Comparison of ENCODE assay signal across 20 mouse cellular contexts in genomic region chr4:148912134-148912533, GRCm38 (mm10).
A peak's percentile ranks its signal among the peaks of the same experiment; 100 is the strongest.
DNase-seq lines count a peak whose midpoint lies in the region; ATAC-seq and TF ChIP-seq lines count a peak whose summit lies in the region.
"Had no signal": no experiment of that assay in that cellular context is flagged by ENCODE, and none has a peak within 500 bp of the region (broad histone marks: within the 10 kb centered on the region; RNA-seq: fewer than 3 reads in every experiment).

No protein-coding gene starts in this region.

- no peak for ATAC-seq in heart, embryonic 16.5 days (replicated peaks; ENCODE audit: extremely low read depth, insufficient read depth, low FRiP score)
- ATAC-seq in neural tube, embryonic 13.5 days (ENCODE audit: low read depth), result no peak
- no peak for ATAC-seq in erythroblast, adult 5-6 weeks (replicated peaks; ENCODE audit: low FRiP score, poor library complexity, severe bottlenecking)

- 27% methylated on average over 7 of the region's 7 CpGs for WGBS in heart, embryonic 16.5 days
- 59% methylated on average over 7 of the region's 7 CpGs for WGBS in neural tube, embryonic 13.5 days

- no peaks in the 10 kb centered on the region for H3K9me3 ChIP-seq in heart, embryonic 16.5 days (replicated peaks; ENCODE audit: control insufficient read depth, low read length)
- no peaks in the 10 kb centered on the region for H3K9me3 ChIP-seq in neural tube, embryonic 13.5 days
- H3K9me3 ChIP-seq: forebrain, embryonic 12.5 days had no signal

- peak overlapping the region; percentile 23; the same call in 1 of the 2 replicates for H3K9ac ChIP-seq in heart, embryonic 16.5 days (ENCODE audit: low read length)
- H3K9ac ChIP-seq in neural tube, embryonic 13.5 days, result no peak overlapping the region
- H3K9ac ChIP-seq: forebrain, embryonic 12.5 days had no signal

- no peak for DNase-seq in gastrocnemius, adult 2 months
- DNase-seq in gastrocnemius, adult 8-10 months (ENCODE audit: low spot score in 2 of 2), result no peak
- DNase-seq in heart, postnatal 36 days, result no peak
- no peak for DNase-seq in neural tube, embryonic 10.5 days (ENCODE audit: extremely low spot score, low spot score)
- DNase-seq: adrenal gland, postnatal 36 days; cerebellum, adult 11-12 months; cerebellum, postnatal 14 days; embryo, embryonic 11 days; gastrocnemius, postnatal 14 days; heart, postnatal 14 days; kidney, adult 18-20 months; kidney, postnatal 25 days; lung, adult 18-20 months; thymus, postnatal 36 days had no signal

- H3K4me3 ChIP-seq in gastrocnemius, adult 2 months, result no peak overlapping the region
- H3K4me3 ChIP-seq in heart, embryonic 16.5 days (ENCODE audit: low read length), result no peak overlapping the region
- H3K4me3 ChIP-seq in neural tube, embryonic 13.5 days, result no peak overlapping the region
- H3K4me3 ChIP-seq: forebrain, embryonic 12.5 days had no signal

- no peak for TF ChIP-seq CTCF in gastrocnemius, adult 2 months (IDR thresholded peaks at IDR 0.05)

- H3K36me3 ChIP-seq in heart, embryonic 16.5 days (ENCODE audit: control insufficient read depth, insufficient read depth), result no peaks in the 10 kb centered on the region
- H3K36me3 ChIP-seq in neural tube, embryonic 13.5 days, result no peaks in the 10 kb centered on the region
- H3K36me3 ChIP-seq: forebrain, embryonic 12.5 days had no signal

- peak overlapping the region; percentile 10; the same call in 1 of the 2 replicates for H3K4me2 ChIP-seq in heart, embryonic 16.5 days (ENCODE audit: low read depth, low read length)
- H3K4me2 ChIP-seq in neural tube, embryonic 13.5 days, result no peak overlapping the region
- H3K4me2 ChIP-seq: forebrain, embryonic 12.5 days; midbrain, embryonic 11.5 days had no signal

- intact Hi-C loops in gastrocnemius, adult 2 months (cut with DNase I), result loop anchor here (5.0 kb wide), 1 partner anchor 135 kb away; no protein-coding TSS in a partner anchor
- intact Hi-C loops in heart, postnatal 36 days (cut with DNase I), result no loop called here

- peak overlapping the region; percentile 71 for H3K27ac ChIP-seq in gastrocnemius, adult 2 months
- peak overlapping the region; percentile 83 for H3K27ac ChIP-seq in heart, embryonic 16.5 days (ENCODE audit: low read length)
- H3K27ac ChIP-seq in neural tube, embryonic 13.5 days (replicated peaks), result 0 out of 2 replicates have a peak overlapping the region, but pooled peaks have one; percentile 0
- H3K27ac ChIP-seq: forebrain, embryonic 12.5 days; macrophage had no signal

- peaks cover 73% of the 10 kb centered on the region for H3K4me1 ChIP-seq in heart, embryonic 16.5 days (ENCODE audit: control insufficient read depth, insufficient read depth, low read length)
- peaks cover 98% of the 10 kb centered on the region for H3K4me1 ChIP-seq in neural tube, embryonic 13.5 days (replicated peaks)

- H3K27me3 ChIP-seq in heart, embryonic 16.5 days (ENCODE audit: control insufficient read depth, insufficient read depth, low read length), result no peaks in the 10 kb centered on the region
- peaks cover 44% of the 10 kb centered on the region for H3K27me3 ChIP-seq in neural tube, embryonic 13.5 days

Comparison
In these comparisons a context has a peak if more than half of its experiments do, and no peak if none do; other contexts are left out.
1. H3K27ac ChIP-seq: peak in every context shown above with its lines; median percentile 83 in heart, embryonic 16.5 days; 71 in gastrocnemius, adult 2 months; 0 in neural tube, embryonic 13.5 days.